Mouse (Mus musculus): ENCODE data around the gene Zfp768. TPM values are rescaled to one million over a fixed set of nuclear protein-coding genes. Genes with fewer than 3 reads are reported as not detected.
"Not testable (repeated sequence)": the region's sequence is repeated elsewhere in the genome, so short reads cannot be mapped to it uniquely, and the experiment has no call there.

Zfp768 gene
- total and polyA plus RNA-seq, 2 experiments from 2014 or later, result 14.9 to 56.3 TPM

DNA sequence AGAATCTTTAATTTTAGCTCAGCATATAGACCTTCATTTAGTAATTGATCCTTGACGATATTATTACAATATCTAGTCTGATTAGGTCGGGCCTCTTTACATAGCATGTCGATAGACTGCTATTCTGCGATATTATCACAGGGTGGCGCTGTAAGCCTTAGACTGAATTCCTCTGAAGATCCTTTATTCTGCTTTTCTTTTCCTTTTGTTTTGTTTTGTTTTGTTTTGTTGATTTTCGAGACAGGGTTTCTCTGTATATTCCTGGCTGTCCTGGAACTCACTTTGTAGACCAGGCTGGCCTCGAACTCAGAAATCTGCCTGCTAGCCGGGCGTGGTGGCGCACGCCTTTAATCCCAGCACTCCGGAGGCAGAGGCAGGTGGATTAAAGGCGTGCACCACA lies 17.0 kb upstream of the Zfp768 start:
- TF ChIP-seq CTCF (IDR thresholded peaks at IDR 0.05), result peak; percentile 84

DNA sequence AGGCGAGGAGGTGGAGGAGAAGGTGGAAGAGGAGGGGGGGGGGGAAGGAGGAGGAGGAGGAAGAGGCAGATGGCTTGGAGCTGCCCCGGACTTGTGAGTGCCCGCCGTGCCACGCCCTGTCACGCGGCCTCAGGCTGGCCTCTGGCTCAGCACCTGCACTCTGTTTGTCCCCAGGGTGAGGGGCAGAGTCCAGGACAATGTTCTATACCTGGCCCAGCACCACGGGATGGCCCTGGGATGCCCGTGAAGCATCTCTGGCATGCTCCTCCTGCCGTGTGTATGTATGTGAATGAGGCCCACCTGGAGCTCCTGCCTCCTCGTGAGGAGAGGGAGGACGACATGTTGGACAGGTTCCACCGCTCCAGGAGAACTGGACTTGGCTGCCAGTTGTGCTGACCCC lies 16.1 kb upstream of the Zfp768 start:
- Histone ChIP-seq H3K9ac (replicated peaks; ENCODE audit: low read length, poor library complexity, severe bottlenecking) (no peak overlapping the region), H3K4me1 (ENCODE audit: insufficient read depth, low read length) (no peaks in the 10 kb centered on the region; the same call in 1 of the 2 replicates), H3K9me3 (ENCODE audit: low read length) (no peaks in the 10 kb centered on the region), H3K4me2 (ENCODE audit: low read depth, low read length, poor library complexity, severe bottlenecking) (no peak overlapping the region), H3K36me3 (ENCODE audit: insufficient read depth, low read length) (no peaks in the 10 kb centered on the region), H3K4me3 (ENCODE audit: low read depth, low read length) (no peak overlapping the region), H3K27me3 (ENCODE audit: insufficient read depth, low read length) (peaks cover 3% of the 10 kb centered on the region; the same call in 1 of the 2 replicates), H3K27ac (ENCODE audit: low read depth, low read length) (no peak overlapping the region)
- no peak for TF ChIP-seq CTCF (IDR thresholded peaks at IDR 0.05)
- ATAC-seq (ENCODE audit: low FRiP score) (no peak), DNase-seq (ENCODE audit: low spot score) (no peak)
- 64% methylated on average over 13 of the region's 13 CpGs for WGBS

More for the DNA sequence above, 17.0 kb upstream of the Zfp768 start:
- H3K9me3 ChIP-seq (ENCODE audit: low read length); H3K4me2 ChIP-seq (ENCODE audit: low read depth, low read length, poor library complexity, severe bottlenecking); H3K27ac ChIP-seq (ENCODE audit: low read depth, low read length); H3K9ac ChIP-seq (replicated peaks; ENCODE audit: low read length, poor library complexity, severe bottlenecking); ATAC-seq (ENCODE audit: low FRiP score); H3K4me1 ChIP-seq (ENCODE audit: insufficient read depth, low read length); H3K27me3 ChIP-seq (ENCODE audit: insufficient read depth, low read length); H3K4me3 ChIP-seq (ENCODE audit: low read depth, low read length); H3K36me3 ChIP-seq (ENCODE audit: insufficient read depth, low read length): not testable (repeated sequence)
- 10% methylated on average over 13 of the region's 13 CpGs for WGBS
- DNase-seq (ENCODE audit: low spot score), result peak; percentile 81

DNA sequence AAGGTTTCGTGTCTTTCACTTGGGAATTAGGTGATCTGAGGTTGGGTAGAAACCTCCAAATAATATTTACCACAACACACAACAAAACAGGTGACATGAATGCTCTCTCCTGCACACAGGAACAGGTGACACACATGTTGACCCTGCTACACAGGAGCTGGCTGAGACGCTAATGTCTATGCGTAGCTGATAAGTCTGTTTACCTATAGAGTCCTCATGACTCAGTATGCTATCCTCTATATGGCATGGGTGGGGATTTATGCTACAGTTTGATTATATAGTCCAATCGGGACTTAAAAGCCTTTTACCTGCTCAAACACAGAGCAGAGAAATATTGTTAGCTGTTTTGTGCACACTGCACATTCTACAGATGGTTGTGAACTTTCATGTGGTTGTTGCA lies 14.9 kb upstream of the Zfp768 start:
- Histone ChIP-seq H3K27me3 (ENCODE audit: insufficient read depth, low read length) (peaks cover 3% of the 10 kb centered on the region; the same call in 1 of the 2 replicates), H3K4me2 (ENCODE audit: low read depth, low read length, poor library complexity, severe bottlenecking) (no peak overlapping the region), H3K9me3 (ENCODE audit: low read length) (no peaks in the 10 kb centered on the region), H3K4me3 (ENCODE audit: low read depth, low read length) (no peak overlapping the region), H3K27ac (ENCODE audit: low read depth, low read length) (no peak overlapping the region), H3K4me1 (ENCODE audit: insufficient read depth, low read length) (no peaks in the 10 kb centered on the region; the same call in 1 of the 2 replicates), H3K9ac (replicated peaks; ENCODE audit: low read length, poor library complexity, severe bottlenecking) (no peak overlapping the region), H3K36me3 (ENCODE audit: insufficient read depth, low read length) (no peaks in the 10 kb centered on the region)
- 83% methylated on average over 4 of the region's 4 CpGs for WGBS
- ATAC-seq (ENCODE audit: low FRiP score), result no peak
- DNase-seq (ENCODE audit: low spot score), result no peak
- TF ChIP-seq CTCF (IDR thresholded peaks at IDR 0.05), result no peak

DNA sequence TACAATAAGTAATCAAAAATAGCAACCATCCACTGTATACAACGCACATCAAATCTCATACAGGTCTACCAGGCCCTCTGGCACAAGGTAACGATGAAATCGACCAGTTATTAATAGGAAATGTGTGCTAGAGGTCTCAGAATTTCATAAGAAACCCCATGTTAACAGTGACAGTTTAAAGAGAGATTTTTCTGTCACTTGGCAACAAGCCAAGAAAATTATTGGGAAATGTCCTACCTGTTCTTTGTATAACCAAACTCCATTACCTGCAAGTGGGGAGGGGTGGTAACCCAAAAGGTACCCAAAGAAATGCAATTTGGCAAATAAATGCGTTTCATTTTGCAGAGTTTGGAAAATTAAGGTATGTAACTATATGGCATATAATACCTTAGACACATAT lies 13.1 kb upstream of the Zfp768 start:
- H3K9me3 ChIP-seq (ENCODE audit: low read length), result no peaks in the 10 kb centered on the region
- H3K36me3 ChIP-seq (ENCODE audit: insufficient read depth, low read length), result no peaks in the 10 kb centered on the region
- WGBS, result 68% methylated on average over 4 of the region's 4 CpGs
- H3K9ac ChIP-seq (replicated peaks; ENCODE audit: low read length, poor library complexity, severe bottlenecking), result no peak overlapping the region
- H3K4me2 ChIP-seq (ENCODE audit: low read depth, low read length, poor library complexity, severe bottlenecking), result no peak overlapping the region
- ATAC-seq (ENCODE audit: low FRiP score) (no peak), DNase-seq (ENCODE audit: low spot score) (no peak)
- no peak overlapping the region for H3K27ac ChIP-seq (ENCODE audit: low read depth, low read length)
- peaks cover 3% of the 10 kb centered on the region; the same call in 1 of the 2 replicates for H3K27me3 ChIP-seq (ENCODE audit: insufficient read depth, low read length)
- H3K4me1 ChIP-seq (ENCODE audit: insufficient read depth, low read length), result no peaks in the 10 kb centered on the region; the same call in 1 of the 2 replicates
- no peak overlapping the region for H3K4me3 ChIP-seq (ENCODE audit: low read depth, low read length)
- no peak for TF ChIP-seq CTCF (IDR thresholded peaks at IDR 0.05)

DNA sequence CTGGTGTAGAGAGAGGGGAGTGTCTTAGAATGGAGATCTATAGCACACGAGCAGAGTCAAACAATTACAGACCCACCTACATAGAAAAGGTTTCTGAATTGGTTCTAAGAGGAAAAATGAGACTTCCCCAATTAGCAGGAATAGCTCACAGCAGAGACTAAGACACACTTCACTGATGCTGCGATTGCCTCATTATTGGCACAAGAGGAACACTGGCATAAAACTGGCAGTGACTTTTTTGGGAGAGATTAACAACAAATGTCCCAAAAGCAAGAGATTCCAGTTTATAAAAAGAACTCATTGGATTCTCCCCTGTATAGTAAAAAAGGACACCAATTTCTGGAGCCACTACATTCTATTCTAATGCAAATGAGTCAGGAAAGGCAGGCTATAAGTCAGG lies 12.5 kb upstream of the Zfp768 start:
- no peaks in the 10 kb centered on the region for H3K36me3 ChIP-seq (ENCODE audit: insufficient read depth, low read length)
- H3K4me3 ChIP-seq (ENCODE audit: low read depth, low read length), result no peak overlapping the region
- 0 out of 2 replicates have a peak overlapping the region, but pooled peaks have one; percentile 19 for H3K9ac ChIP-seq (replicated peaks; ENCODE audit: low read length, poor library complexity, severe bottlenecking)
- no peak overlapping the region for H3K4me2 ChIP-seq (ENCODE audit: low read depth, low read length, poor library complexity, severe bottlenecking)
- no peak for ATAC-seq (ENCODE audit: low FRiP score)
- no peaks in the 10 kb centered on the region for H3K4me1 ChIP-seq (ENCODE audit: insufficient read depth, low read length)
- DNase-seq (ENCODE audit: low spot score), result no peak
- WGBS, result 64% methylated on average over 2 of the region's 2 CpGs
- no peak for TF ChIP-seq CTCF (IDR thresholded peaks at IDR 0.05)
- peaks cover 3% of the 10 kb centered on the region; the same call in 1 of the 2 replicates for H3K27me3 ChIP-seq (ENCODE audit: insufficient read depth, low read length)
- no peaks in the 10 kb centered on the region for H3K9me3 ChIP-seq (ENCODE audit: low read length)
- H3K27ac ChIP-seq (ENCODE audit: low read depth, low read length), result no peak overlapping the region

DNA sequence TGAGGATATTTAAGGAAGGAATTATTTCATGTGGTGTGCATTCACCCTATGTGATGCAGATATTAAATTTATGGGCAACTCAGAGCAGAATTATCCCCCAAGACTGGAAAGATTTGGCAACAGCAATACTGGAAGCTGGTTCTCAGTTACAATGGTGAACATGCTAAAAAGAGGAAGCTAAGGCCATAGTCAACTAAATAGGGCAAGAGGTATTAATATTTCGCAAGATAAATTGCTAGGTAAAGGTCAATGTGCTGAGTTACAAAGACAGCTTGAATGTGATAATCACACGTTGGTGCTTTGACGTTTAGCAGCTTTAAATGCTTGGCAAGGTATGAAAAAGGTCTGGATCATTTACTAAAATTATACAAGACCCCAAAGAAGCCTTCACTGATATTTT lies 10.4 kb upstream of the Zfp768 start:
- Histone ChIP-seq H3K4me2 (ENCODE audit: low read depth, low read length, poor library complexity, severe bottlenecking) (no peak overlapping the region), H3K9ac (replicated peaks; ENCODE audit: low read length, poor library complexity, severe bottlenecking) (no peak overlapping the region), H3K4me1 (ENCODE audit: insufficient read depth, low read length) (no peaks in the 10 kb centered on the region), H3K9me3 (ENCODE audit: low read length) (no peaks in the 10 kb centered on the region), H3K27me3 (ENCODE audit: insufficient read depth, low read length) (no peaks in the 10 kb centered on the region), H3K4me3 (ENCODE audit: low read depth, low read length) (no peak overlapping the region), H3K27ac (ENCODE audit: low read depth, low read length) (no peak overlapping the region), H3K36me3 (ENCODE audit: insufficient read depth, low read length) (no peaks in the 10 kb centered on the region)
- WGBS, result 70% methylated on average over 3 of the region's 3 CpGs
- ATAC-seq (ENCODE audit: low FRiP score) (no peak), DNase-seq (ENCODE audit: low spot score) (no peak)
- TF ChIP-seq CTCF (IDR thresholded peaks at IDR 0.05), result no peak

All from midbrain, postnatal 0 days (tissue).